Mouse (Mus musculus): ENCODE data around the gene Mxd1.

The Mxd1 gene
- long read RNA-seq, experiment 1 = 0 reads
- long read RNA-seq, experiment 2, full-length matches to known transcripts = 5 of 5 reads
- long read RNA-seq, experiment 2, partial matches to known transcripts = 0 of 5 reads
- long read RNA-seq, experiment 2, other reads (novel, unspliced or antisense) = 0 of 5 reads

DNA sequence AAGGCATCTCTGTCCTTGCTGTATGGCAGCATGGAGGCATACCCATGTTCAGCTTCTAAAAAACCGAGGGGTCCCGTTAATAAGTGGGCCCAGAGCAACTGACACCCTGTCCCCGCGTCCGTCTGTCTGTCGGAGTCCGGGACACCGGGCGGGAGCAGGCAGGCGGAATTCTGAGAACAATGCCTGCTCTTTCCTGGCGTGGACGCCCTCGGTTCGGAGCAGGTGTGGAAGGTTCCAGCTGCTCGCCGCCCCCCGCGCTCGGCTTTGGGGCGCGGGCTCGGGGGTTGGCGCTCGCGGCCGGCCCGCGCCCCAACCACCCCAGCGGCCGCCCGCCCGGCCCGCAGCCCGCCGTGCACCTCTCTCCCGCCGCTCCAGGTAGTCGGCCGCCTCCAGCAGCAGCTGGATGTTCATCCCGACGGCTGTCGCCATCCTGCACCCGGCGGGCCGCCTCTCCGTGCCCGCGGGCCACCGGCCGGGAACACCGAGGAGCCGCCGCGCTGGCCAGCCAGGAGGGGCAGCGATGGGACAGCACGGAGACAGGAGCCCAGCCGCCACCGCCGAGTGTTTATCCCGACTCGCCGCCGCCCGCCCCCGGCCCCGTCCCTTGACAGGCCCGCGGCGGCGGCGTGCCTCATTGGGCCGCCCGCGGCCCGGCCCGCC, at the start of gene Mxd1:
Gene Mxd1, minus strand, starts transcription at position 582 of the 660 bp plus-strand sequence.
- intact Hi-C loops (cut with DNase I) = no loop called here

DNA sequence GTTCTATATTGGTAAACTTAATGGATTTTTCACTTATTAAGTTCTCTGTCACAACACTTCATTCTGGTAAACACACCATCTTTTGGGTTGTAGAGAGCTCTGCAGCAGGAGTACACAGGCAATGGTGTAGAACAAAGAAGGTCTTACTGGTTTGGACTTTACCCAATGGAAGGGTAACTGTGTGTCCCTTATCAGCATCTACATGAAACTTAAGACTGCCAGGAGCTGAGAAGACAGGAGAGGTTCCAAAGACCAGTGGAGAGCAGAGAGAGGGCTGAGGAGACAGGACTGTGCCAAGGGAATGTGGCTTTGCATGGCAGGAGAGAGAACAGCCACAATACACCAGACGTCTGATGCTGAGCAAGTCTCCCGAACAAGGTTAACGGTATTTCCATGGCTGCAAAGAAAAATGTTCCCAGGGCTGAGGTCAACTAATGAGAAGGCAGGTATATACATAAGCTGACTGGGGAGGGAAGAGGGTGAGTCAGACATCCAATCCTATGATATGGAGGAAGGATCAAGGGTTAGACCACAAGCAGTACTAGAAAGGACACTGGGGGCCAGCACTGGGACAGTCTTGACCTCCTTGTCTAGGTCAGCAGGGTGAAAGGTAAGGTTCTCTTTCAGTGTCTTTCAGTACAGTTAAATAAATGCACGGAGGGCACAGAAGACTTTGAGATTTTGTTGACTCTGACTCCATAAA, 39.3 kb upstream of the Mxd1 start:
- intact Hi-C loops (cut with DNase I) = no loop called here

DNA sequence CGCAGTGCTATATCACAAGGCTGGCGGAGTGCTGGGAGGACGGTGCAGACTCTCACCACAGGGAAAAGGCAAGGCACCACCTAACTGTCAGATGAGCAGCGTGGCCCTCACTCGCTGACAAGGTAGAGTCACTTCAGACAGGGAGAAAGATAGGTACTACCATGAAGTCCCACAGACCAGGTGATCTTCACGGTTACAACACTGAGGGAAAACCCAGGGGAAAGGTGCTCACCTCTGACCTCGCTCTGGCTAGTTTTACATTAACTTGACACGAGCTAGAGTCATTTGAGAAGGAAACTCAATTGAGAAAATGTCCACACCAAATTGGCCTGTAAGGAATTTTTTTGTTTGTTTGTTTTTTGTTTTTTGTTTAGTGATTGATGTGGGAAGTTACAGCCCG, 33.6 kb upstream of the Mxd1 start:
- intact Hi-C loops (cut with DNase I) = no loop called here

DNA sequence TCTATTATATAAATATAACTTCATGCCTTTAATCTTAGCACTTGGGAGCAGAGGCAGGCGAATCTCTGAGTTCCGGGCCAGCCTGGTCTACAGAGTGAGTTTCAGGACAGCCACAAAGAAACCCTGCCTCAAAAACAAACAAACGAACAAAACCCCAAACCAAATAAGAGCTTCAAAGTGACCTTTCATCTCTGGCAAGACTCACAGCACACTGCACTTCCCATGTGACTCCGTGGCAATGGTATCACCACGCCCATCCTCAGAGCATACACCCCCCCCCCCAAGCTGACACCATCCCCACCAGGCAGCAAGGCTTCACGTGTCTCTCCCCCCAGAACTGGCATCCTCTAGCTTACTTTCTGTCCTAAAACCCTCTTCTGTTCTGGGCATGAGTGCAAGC, 28.9 kb upstream of the Mxd1 start:
- intact Hi-C loops (cut with DNase I) = no loop called here

DNA sequence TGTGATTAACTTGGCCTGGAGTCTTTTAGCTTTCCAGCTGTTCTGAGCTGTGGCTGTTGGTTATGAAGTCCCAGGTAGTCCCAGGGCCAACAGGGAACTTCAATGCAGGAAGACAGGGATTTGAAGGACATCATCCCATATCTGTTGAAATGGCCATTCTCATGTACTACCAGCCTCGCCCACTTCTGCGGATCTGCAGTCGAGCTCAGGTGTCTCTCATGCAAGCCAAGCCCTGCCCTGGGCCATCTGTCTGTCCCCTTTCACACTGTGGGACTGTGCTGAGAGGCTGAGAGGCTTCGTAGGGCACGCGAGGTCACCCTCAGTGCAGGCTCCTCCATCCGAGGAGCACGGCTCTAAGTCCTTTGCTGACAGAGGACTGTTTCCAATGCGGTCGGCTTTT, 27.3 kb upstream of the Mxd1 start:
- intact Hi-C loops (cut with DNase I) = no loop called here

GRCm38 (mm10) chr6:86694465-86694864, 25.5 kb upstream of the Mxd1 start:
- intact Hi-C loops (cut with DNase I) = no loop called here

DNA sequence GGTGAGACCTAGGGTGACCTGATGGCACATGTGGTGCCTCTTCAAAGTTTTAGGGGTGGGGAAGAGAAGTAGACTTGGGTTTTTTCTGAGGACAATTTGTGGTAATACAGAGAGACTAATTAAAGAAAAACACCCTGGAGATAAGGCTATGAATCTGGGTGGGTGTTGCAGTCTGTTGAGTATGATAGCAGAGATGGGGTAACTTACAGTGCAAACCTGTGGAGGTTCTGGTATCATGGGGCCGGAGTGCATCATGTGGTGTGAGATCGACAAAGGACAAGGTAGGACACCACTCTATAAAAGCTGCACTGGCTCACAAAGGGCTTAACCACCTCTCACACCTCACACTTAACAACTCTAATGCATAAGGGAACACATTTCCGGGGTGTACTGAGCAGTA, 20.7 kb upstream of the Mxd1 start:
- intact Hi-C loops (cut with DNase I) = no loop called here

GRCm38 (mm10) chr6:86686971-86687370, 18.0 kb upstream of the Mxd1 start:
- intact Hi-C loops (cut with DNase I) = no loop called here

GRCm38 (mm10) chr6:86684655-86685011, 15.7 kb upstream of the Mxd1 start:
- intact Hi-C loops (cut with DNase I) = no loop called here

DNA sequence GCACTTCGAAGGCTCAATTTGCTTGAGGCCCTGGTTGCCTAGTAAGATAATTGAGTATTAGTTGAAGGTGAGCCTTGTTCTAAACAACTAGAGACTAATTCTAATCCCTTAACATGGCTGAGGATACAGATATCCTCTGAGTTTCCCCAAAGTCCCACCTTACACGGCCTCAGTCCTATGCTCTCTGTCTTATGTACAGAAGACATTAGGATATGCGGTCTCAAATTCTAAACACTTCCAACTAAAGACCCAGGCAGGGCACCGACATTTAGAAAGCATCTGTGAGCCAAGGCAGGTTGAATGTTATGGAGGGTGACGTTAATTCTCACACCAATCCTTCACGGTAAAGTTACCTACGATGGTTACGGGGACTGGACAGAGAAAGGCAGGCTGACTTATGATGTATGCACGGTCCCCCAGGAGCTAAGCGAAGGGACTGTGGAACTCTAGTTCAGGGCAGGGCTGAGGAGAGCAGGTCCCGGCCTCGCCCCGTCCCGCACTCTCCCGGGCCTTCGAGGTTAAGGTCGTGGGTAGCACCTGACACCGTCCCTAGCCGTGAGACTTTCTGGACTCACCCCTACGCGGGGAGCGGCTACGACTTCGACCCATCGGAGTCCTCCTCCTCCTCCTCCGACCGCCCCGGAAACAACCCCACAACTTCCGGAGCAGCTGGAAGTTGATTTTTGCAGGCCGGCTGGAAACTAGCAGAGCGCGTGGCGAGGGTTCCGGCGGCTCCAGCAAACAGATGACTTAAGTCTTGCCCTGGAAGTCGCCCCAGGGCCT, 15.1 kb upstream of the Mxd1 start, which contains the start of gene Snrnp27:
Gene Snrnp27, minus strand, starts transcription at position 651 of the 783 bp plus-strand sequence.
- intact Hi-C loops (cut with DNase I) = no loop called here

GRCm38 (mm10) chr6:86681289-86681688, 12.3 kb upstream of the Mxd1 start:
- intact Hi-C loops (cut with DNase I) = no loop called here

- intact Hi-C loops (cut with DNase I) = loop anchor here (10.0 kb wide), 2 partner anchors 214 to 244 kb away; partner anchors contain the start of gene C87436
Measured at GRCm38 (mm10) chr6:86678341-86678740, 9.4 kb upstream of the Mxd1 start.

- intact Hi-C loops (cut with DNase I) = loop anchor here (5.0 to 10.0 kb wide), 3 partner anchors 124 to 236 kb away; partner anchors contain the start of gene C87436
Measured at GRCm38 (mm10) chr6:86670873-86671272, 1.9 kb upstream of the Mxd1 start.

DNA sequence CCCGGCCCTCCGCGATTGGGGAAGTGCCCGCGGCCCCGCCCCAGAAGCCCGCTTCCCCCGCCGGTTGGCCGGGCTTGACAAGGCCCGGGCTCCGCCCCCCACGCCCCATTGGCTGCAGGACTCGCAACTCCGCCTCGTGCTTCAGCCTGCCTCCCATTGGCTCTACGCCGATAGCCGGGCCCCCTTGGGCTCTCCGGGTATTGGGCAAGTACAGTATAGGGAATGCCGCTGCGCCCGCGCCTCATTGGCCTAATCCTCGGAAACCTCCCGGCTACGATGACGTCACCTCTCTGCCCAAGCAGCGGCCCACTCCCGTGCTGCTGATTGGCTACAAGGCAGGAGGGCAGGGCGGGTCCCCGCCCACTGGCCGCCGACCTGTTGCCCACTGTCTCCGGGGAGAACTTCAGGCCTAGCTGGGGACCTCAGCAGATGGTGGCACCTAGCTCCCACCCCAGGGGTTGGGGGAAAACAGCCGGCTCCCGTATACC, 323 bp upstream of the Mxd1 start:
- intact Hi-C loops (cut with DNase I) = no loop called here

DNA sequence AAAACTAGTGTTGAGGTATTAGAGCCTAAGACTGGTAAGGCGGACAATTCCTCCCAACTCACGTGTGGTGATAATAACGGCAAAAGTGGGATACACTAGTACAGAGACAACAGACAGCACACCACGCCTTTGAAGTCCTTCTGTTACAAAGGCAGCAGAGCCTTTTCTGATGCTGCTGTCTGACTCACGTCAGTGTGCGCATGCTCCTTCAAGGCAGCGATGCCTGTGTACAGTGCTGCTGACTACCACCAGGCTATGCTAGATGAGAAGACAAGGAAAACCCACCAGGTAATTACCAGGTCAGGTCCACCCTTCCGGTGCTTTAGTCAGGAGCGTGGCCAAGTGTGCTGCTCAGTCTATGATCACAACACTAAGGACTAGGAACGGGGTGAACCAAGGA, 1.9 kb downstream of the Mxd1 start:
- intact Hi-C loops (cut with DNase I) = no loop called here

DNA sequence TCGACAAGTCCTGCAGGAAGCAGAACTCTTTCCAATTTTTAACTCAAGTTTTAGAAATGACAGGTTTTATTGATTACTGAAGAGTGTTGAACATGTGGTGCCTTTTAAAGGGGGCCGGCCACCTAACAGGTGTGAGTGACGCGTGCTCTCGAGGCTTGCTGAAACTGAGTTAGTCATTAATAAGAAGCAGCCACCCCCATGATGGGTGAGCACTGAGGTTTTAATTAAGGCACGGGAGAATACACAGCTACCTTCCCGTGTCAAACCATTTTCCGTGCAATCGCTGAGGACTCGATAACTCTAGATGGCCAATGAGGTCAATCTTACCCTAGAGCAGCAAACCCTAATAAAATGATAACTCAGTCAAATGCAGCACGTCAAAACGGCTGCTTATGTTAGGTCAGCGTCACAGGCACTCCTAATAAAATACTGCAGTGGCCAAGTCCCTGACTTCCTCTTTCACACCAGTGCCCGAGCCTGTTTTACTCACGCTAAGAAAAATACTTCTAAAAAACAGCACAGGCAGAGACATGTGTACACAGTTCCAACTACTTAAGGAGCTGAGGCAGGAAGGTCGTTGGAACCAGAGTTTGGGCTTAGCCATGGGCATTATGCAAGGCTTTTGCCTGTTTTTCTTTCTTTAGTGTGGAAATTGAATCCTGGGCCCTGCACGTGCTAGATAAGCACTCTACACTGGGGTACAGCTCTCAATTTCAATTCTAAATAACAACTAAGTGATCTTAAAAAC, 3.2 kb downstream of the Mxd1 start:
- intact Hi-C loops (cut with DNase I) = no loop called here

GRCm38 (mm10) chr6:86665076-86665475, 3.9 kb downstream of the Mxd1 start:
- intact Hi-C loops (cut with DNase I) = no loop called here

DNA sequence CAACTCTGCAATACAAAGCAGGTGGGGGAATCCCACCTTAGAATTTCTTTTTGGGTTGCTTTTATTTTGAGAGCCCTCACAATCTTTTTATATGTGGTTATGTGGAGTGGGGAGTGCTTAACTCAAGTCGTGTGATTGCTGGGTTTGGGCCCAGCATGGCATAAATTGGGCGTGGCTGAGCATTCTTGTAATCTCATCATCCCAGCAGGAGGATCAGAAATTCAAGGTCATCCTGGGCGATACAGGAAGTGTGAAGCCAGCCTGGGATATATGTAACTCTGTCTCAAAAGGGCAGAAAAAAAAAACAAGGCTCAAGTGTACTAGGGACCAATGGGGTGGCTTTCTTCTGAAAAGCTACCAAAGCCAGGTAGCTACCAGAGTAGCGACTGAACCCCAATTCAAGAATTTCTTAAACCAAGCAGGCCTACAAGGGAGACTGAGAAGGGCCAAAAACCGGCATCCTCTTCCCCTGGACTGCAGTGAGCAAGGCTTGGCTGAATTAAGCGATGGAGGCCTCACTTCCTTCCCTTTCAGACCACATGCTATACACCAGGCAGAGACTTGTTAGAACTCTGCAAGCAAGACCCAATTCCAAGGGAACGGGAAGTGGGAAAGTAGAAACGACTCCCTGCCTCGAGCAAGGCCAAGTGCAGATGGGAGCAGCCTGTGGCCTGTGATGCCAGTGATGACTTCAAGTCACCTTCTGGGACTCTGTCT, 8.6 kb downstream of the Mxd1 start:
- intact Hi-C loops (cut with DNase I) = no loop called here

GRCm38 (mm10) chr6:86658501-86658900, 10.5 kb downstream of the Mxd1 start:
- intact Hi-C loops (cut with DNase I) = loop anchor here (5.0 kb wide), 1 partner anchor 46 kb away; no protein-coding TSS in a partner anchor

DNA sequence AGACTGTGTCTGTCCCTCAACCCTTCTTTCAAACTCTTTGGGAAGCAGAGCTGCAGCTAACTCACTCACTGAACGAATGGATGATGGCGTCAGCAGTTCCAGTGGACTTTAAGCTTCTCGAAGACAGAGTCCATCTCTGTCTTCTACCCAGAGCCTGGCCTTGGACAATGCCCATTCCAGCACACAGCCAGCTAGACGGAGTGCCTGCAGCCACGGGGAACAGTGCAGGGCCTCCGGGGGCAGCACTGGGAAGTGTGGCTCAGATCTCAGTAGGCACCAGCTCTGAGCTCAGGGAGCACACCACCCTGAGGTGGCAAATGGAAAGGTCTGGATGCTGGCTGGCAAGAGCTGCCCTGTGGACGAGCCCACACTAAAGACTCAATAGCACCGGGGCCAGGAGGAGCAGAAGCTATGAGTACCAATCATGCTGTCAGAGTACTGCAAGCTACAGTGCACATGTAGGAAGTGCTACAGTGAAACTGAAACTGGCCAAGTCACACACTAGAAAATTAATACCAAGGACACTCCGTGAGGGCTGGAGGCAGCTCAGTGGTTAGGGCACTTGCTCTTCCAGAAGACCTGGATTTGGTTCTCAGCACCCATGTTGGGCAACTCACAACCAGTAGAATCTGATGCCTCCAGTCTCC, 14.6 kb downstream of the Mxd1 start:
- intact Hi-C loops (cut with DNase I) = no loop called here
